Mouse (Mus musculus) fibroblast of lung, adult 2 months (primary cell): ENCODE measurements around the gene BC052040.

Source experiments
- DNase-seq: peaks from one replicate; pipeline ENCODE4 v3.0.0-alpha.2; 2011; ENCODE audit warnings: low read depth

Gene BC052040

DNA sequence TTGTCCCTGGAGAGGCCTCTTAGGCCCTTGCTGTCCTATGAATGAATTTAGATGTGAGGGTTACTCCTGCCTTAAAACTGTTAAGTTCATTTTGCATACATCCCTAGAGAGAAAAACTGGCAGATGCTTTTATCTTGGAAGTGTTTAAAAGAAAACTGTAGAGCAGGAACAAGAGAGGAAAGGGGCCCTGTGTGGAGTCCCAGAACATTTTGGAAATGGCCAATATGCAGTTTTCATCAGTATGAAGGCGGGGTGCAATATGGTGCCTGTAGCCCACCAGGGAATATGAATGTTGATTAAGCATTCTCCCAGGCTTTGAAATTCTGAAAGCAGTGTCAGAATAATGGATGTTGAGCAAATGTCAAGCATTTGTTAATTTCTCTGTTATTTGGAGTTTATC lies 19.8 kb downstream of the BC052040 start:
- no peak for DNase-seq

DNA sequence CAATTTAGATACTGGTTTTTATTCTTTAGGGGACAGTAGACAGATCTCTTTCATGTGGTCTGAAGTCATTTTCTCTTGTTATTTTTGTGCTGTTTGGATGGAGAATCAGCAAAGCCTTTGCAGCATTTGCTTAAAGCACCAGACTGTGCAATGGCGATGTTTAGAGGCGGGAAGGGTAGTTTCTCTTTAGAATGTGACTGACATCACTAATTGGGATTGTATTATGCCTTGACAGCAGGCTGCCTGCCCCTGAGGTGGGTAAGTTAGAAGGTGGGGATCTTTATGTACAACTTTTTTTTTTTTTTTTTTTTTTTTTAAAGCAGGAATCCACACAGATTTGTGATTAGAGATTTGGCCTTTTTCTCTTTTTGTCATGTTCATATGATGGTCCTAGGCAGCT lies 20.6 kb downstream of the BC052040 start:
- no peak for DNase-seq

DNA sequence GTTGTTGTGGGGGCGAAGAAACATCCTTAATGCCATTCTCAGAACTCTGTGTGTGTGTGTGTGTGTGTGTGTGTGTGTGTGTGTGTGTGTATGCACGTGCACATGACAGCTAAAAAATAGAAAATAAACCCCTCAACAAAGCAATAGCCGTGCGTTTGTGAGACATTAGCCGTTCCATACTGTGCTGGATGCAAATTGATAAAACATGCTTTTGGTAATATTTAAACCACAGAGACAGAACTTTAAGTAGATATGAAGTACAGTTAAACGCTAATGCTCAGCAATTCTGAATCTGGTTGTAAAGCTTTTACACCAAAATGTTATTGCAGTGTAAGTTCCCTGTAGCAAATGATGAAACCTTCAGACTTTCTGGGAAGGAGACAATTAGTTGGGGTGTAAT lies 22.6 kb downstream of the BC052040 start:
- no peak for DNase-seq

DNA sequence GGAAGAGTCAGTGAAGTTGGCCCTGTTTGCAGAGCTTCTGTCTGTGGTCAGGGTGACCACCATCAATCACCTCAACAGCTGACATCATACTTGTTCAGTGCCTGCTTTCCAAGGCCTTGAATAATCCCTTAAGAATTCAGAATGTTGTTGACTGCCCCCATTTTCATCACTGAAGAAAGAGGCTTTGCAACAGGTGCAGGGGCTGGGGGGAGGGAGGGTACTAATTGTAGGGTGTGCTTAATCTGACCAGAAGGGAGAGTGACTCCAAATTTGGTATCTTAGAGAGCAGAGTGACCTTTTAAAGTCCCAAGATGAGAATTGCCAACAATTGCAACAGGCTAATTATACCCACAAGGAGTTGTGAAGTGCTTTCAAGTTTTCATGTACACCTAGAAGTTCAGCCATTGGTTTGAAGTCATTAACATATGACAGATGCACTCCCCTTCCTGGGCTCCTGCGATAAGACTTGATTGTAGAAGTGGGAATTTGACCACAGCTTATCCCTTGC lies 24.4 kb downstream of the BC052040 start:
- peak; percentile 13 for DNase-seq

DNA sequence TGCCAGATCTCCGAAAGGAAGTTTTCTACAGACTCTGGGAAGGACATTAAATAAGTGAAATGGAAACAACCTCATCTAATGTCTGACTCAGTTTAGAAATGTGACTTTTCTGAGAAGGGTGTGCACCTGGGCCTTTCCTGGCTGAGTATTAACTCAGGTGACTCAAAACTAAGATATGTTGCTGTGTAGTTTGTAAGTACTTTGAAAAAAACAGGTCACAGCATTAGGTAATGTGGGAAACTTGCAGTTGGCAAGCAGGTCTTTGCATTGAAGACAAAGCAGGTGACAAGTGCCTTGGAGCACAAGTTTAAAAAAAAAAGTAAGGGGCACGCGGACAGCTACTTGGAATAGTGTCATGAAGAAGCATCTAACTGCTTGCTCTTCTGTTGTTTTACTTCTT lies 27.5 kb downstream of the BC052040 start:
- DNase-seq: no peak

DNA sequence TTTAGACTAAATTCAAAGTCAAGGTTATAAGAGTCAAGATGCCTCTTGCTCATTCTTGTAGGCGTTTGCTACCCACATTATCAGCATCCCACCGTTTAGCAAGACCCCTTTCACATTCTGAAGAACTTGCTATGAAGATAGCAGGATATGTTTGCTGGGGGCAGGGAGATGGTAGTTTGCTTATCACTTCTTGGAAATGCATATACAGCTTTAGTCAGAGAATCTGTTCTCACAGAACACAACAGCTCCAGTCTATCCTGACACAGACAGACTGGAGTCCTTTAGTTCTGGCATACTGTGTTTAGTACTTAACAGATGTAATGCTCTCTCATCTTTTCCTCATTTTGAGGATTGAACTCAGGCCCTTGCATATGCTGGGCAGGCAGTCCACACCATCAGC lies 28.6 kb downstream of the BC052040 start:
- DNase-seq: no peak

DNA sequence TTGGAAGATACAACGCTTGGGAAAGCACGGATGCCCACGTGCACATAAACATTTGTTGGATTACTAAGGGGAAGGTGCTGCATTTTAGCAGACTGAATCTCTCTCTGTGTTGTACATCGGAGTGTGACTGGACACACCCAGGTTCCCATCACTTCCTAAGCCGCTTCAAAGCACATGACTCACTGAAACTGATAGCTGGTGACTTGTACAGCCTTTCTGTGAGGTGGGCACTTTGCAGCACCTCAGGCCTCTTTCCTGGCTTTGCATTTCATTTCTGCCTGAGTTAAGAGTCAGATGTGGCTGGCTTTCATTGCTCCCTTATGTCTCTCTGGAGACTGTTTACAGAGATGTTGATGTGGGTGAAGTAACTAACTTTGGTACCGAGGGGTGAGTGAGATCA lies 29.0 kb downstream of the BC052040 start:
- DNase-seq: no peak

DNA sequence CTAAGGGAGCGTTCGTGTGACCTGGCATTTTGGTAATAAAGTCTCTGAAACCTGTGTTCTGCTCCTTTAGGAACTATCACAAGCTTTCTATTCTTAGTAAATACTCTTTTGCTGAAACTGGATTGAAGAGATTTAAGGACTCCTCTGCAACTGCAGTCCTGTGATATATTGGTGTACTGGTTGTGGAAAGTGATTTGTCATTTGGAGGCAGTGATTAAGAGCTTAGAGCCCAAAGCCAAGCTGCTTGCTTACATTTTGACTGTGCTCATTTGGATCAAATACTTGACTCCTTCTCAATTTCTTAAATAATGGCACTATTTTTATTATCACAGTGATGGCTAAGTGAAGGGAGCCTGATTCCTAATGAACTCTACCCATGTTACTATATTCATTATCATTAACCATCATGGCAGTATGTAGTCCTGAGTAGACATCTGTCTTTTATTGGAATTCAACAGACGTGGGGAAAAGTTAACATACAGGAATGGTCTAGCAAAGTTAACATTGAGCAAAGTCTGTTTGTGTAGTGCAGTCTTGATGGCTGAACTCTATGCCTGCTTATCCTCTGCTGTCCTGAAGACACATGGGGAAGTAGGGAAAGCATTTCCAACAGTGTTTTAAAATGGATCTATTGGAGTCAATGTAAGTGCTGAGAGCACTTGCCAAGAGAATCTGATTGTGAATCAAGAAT lies 32.5 kb downstream of the BC052040 start:
- no peak for DNase-seq

DNA sequence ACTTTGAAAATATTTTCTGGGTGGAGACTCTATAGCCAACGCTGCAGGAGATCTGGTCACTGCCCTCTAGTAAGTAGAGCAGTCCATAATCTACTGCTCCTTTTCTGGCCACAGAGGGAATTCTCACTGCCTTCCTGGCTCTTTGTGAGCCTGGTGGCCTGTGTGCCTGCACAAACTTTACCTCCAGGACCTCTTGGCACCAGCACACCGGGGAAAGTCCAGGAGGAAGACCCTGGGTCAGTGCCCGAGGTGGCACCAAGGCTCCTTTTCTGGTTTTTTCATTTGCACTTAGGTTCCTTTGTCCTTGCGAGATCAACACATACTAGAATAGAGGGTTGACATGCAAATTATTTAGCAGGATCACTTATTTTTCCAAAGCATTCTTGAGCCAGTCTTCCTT lies 47.0 kb downstream of the BC052040 start:
- no peak for DNase-seq

DNA sequence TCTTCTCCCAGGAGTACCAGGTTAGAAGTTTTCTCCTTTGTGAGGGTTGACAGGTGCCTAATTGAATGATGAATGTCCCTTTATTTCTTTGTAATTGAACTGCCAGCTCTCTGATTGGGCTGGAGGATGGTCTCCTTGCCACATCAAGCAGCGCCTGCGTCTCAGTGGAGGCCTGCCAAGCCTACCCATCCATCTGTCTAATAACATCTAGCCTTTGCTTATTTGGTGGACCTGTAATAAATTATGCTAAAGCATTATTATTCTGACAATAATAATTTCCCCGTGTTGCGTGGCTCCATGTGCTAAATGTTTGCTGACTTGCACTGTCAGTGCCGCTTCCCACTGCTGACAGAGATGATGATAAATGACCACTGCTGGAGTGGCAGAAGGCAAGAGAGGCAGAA lies 49.5 kb downstream of the BC052040 start:
- no peak for DNase-seq

DNA sequence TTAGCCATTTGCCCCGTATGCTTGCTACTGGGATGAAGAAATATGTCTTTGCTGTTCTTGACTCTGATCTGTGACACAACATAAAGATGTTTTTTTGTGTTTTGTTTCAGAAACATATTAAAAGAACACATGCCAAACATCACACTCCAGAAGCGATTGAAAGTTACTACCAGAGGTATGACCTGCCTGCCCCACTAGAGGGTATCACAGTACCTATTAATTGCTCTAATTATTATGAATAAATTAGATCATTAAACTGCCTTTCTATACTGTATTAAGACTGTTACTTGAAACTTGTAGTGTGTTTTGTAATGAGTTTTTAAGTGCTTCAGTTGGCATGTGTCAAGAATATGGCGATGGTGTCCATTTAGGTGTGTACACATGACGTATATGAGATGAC lies 50.3 kb downstream of the BC052040 start:
- no peak for DNase-seq

DNA sequence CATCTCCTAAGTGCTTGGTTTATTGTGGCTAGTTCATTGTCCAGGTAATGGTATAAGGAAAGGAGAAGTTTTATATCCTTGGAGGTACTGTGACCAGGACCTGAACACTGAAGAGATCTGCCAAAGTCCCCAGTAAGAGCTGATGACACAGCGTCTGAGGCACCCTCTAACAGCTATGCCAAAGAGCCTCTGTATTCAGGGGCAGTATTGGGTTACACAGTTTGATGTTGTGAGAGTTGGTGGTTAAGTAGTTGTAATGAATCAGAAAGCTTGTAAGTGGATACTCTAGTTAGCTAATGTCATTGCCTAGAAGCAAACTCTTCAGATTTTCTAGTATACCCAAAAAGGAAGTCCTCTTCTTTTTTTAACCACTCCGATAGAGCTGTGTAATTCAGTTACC lies 68.7 kb downstream of the BC052040 start:
- no peak for DNase-seq

DNA sequence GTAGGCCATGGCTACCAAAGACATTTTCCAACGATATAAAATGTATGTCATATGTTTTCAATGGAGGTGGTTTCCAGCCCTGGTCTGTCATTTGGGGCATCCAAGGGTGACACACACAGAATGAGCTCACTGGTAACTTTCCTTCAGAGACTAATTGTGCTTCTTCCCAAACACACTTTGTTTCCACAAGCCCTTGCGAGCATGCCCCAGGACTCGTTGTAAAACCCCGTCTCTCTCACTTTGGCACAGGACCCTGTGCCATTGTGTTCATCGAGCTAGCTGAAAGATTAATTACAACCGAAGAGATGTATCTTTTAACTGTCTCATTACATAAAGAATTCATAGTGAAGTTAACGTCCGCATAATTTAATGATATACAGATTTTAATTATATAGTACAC lies 78.2 kb downstream of the BC052040 start:
- DNase-seq: no peak

DNA sequence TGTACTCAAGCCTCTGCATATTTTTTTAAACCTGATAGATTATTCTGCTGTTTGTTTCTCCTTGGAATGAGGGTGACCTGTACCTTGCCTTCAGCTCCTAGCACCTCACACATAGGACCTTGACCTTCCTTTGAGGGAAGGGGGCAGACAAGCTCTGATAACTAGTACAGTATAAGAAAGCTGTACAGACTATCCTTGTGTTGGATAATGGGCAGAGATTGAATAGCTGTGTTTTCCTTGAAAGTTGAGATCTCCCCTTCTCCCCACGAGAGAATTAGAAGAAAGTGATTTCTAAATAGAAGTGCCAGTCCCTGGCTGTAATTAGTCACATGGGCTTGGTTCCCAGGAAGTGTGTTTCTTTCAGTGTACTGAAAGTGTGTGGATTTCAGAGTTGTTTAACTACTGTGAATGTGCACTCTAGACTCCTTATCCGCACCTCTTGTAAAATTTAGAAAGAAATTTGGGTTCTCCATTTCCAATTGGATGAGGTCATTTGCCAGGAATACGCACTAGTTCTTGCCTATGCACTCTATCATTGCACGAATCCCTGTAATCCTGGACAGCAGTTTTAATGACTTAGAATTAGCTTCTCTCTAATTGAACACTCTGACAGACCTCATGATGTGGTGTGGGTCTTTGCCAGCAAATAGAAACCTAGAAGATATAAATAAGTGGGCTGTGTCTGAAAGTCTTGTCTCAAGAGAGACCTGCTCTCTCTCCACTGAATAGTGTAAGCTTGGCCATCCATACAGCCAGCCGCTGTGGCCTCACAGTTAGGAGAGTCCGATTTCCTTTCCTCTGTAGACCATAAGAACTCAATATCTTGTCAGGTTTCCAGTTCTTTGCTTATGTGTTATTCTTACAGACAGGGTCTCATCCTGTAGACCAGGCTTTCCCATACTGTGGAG lies 79.0 kb downstream of the BC052040 start:
- DNase-seq: no peak

DNA sequence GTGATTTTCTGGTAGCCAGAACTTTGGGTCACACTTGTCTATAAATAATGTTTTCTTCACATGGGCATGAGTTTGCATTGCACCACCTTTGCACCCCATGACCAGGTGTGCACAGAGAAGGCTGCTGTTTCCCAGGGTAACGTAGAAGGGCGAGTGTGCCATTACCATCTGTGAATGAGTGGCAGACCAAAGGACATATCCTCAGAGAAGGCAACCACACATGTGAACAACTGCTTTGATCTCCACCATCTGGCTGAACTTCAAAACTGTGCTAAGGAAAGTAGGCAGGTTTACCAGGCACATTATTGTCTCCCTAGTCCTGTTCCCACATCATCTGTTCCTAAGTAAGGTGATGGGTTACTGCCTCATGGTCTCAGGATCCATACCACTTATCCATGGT lies 86.0 kb downstream of the BC052040 start:
- DNase-seq: no peak

DNA sequence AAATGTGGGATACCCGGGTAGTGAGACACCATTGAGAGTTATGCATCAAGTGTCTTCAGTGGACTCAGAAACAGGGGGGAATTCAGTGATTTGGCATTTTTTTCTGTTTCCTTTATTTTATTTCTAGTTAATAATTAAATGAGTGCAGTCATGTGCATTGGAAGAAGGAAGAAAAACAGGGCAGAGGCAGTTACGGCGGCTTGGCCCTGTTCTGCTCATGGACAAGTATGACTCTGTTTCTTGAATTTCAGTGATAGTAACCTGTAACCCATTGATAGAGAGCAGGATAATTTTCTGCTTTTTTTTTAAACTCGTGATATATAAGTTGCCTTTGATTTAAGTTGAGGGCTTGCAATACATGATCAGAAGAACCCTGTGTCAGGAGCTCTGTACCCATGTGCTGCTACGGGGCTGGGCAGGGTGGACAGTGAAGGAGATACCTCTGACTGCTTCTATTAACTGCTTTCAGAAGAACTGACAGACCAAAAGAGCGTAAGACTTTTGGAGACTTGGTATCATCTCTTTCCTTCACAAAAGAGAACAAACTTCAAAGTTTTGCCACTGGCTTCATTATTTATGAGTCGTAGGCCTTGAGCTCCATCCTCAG lies 91.6 kb downstream of the BC052040 start:
- no peak for DNase-seq

DNA sequence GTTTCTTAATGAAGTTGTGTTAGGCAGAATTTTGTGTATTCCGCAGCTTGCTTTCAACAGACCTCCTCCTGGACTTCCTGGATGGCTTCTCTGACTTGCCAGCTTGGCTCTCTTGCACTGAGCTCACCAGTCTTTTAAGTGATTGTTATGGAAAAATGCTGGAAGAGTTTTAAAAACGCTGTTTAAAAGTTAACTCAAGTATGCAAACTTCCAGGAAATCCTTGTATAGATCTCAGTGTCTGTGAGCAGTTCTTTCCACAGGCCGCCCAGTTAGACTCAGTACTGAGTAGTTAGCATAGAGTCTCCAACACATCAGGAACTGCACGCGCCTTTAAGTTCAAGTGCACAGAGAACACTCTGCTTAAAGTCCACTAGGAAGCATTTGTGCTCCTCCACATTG lies 97.3 kb downstream of the BC052040 start:
- DNase-seq: no peak

DNA sequence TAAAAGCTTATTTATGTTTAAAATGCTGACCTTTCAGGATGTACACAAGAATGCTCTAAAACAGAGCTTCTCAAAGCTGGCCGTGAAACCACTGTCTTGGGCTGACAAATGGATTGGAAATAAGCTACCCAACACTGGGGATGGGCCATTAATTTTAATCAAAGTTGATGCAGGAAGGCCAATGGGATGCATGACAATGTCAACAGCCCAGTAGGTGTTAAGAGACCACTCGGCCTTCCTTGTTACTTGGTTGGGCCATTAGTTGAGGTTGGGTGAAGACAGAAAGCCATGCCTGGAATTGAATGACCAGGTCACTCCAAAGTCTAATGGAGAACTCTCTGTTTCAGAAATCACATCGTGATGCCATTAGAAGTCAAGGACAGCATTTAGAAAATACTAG lies 103.7 kb downstream of the BC052040 start:
- DNase-seq: no peak

DNA sequence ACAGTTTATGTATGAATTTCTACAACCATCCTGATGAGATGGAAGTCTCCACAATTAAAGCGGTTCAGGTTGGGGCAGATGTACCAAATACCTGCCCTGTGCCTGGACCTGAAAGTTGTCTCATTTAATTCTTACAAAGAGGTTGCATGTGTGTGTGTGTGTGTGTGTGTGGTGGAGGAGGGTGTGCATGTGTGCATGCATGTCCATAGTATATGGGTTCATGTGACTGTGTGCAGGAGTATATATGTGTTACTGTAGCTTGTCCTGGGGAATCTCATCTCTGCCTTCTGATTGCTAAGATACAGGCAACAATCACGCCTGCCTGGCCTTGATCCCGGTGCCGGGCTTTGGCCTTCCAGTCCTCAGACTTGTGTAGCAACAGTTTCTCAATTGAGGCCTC lies 106.1 kb downstream of the BC052040 start:
- no peak for DNase-seq

DNA sequence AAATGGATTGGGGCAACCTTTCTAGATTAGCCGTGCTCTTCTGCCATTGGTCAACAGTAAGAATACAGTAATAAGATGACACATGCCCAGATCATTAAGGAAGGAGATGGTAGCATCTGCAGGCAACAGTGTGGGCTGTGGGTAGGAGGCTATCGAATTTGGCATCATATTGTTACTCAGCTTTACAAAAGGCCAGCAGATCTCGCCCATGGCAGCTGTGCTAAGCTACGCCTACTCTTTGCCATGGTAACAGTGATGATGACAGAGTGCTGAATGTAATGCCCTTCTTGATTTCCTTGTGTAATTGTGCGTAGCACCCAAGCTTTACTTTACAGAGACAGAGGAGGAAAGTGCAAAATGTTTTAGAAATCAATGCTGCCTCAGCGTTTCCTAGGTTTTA lies 106.8 kb downstream of the BC052040 start:
- no peak for DNase-seq

DNA sequence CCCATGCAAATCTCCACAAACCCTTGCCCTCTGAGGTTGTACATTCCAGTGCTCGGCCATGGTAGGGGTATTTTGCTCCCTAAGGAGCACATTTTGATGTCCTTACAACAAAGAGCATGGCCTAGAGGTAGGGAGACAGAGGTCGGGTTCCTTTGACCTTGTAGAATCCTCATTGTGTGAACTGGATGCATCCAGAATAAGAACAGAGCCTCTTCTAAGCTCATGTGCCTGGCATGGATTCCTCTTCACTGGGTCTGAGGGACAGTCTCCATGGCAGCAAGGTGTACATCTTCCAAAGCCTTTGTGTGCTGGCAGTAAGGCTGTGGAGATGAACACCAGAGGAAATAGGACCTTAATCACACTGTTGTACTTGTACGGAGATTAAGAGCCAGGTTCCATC lies 112.3 kb downstream of the BC052040 start:
- DNase-seq: no peak

DNA sequence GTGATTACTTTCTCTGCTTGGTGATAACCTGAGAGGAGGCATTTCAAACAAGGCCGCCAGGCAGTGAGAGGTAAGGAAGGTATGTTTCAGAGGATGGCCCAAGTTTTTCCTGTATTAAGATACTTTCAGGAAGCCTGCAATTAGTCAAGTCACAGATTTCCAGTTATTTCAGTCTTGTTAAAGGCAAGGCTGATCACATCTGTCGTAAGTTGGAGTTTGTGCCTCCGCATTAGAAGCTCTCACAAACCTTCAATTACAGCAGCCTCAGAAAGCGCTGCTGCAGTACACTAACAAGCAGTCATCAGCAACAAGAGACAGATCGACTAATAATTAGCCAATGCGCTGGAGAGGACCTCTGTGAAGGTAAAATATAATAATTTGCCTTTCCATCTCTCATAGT lies 112.9 kb downstream of the BC052040 start:
- DNase-seq: no peak

DNA sequence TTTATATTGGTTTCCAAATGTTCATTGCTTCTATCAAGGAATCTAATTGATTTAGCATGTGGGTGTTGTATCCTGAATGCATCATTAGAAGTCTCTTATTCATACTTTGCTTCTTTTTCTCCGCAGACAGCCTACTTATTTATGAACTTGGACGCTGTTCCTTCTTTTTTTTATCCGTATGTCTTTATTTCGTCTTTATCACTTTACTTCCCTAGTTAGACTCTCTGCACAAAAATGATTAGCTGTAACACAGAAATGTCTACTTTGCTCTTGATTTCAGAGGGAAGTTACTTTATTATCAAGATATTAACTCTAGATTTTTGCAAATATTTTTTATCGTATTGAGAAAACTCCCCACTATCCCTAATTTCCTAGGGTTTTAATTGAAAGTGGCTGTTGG lies 117.5 kb downstream of the BC052040 start:
- no peak for DNase-seq
